Mouse (Mus musculus) midbrain, embryonic 11.5 days (tissue): ENCODE results near the gene Tmem150a. TPM values are rescaled to one million over a fixed set of nuclear protein-coding genes. Genes with fewer than 3 reads are reported as not detected.

Source experiments
- ATAC-seq: fragments of 200-750 bp; cut with Nextera tagmentation; 2 replicates; pipeline ENCODE4 v1.8.0; 2017; ENCODE audit warnings: moderate TSS enrichment, moderate library complexity; ENCODE audit not compliant: low FRiP score
- DNase-seq: peaks from one replicate; pipeline ENCODE4 v3.0.0; 2015; ENCODE audit warnings: low spot score; ENCODE audit errors: missing footprints
- H3K27ac ChIP-seq: fragments of 300-500 bp; sonication (generic); 2 replicates; pipeline ENCODE4 v1.5.1; 2014; ENCODE audit warnings: low read depth, low read length
- H3K27me3 ChIP-seq: fragments of 300-500 bp; sonication (generic); 2 replicates; pipeline ENCODE4 v1.6.1; 2014; ENCODE audit warnings: mild to moderate bottlenecking, low read length, moderate library complexity, mixed read lengths; ENCODE audit not compliant: control insufficient read depth, insufficient read depth
- H3K36me3 ChIP-seq: fragments of 300-500 bp; sonication (generic); 2 replicates; pipeline ENCODE4 v1.6.1; 2014; ENCODE audit warnings: mild to moderate bottlenecking, low read length, moderate library complexity, mixed read lengths; ENCODE audit not compliant: control insufficient read depth, insufficient read depth
- H3K4me1 ChIP-seq: fragments of 300-500 bp; sonication (generic); 2 replicates; pipeline ENCODE4 v1.6.1; 2014; ENCODE audit warnings: low read length; ENCODE audit not compliant: control insufficient read depth, insufficient read depth
- H3K4me2 ChIP-seq: fragments of 300-500 bp; sonication (generic); 2 replicates; pipeline ENCODE4 v1.6.1; 2014; ENCODE audit warnings: mild to moderate bottlenecking, moderate library complexity
- H3K4me3 ChIP-seq: fragments of 300-500 bp; sonication (generic); 2 replicates; pipeline ENCODE4 v1.5.1; 2014; ENCODE audit warnings: low read depth, low read length
- H3K9ac ChIP-seq: fragments of 300-500 bp; sonication (generic); 2 replicates; pipeline ENCODE4 v1.6.1; 2014; ENCODE audit warnings: low read length
- H3K9me3 ChIP-seq: fragments of 300-500 bp; sonication (generic); 2 replicates; pipeline ENCODE4 v1.6.1; 2016; ENCODE audit warnings: low read length; ENCODE audit not compliant: control insufficient read depth
- WGBS: fragments of 180-500 bp; shearing (Covaris S2); extraction: QIAGEN DNeasy Blood & Tissue Kit; methylation state at CpG from one replicate; pipeline ENCODE4 v1.1.7; 2014; 5-methylcytosine and 5-hydroxymethylcytosine counted together
- polyA plus RNA-seq: library from polyadenylated mRNA; unstranded; fragments of >200 nt; fragmentation: Nextera tagmentation; extraction: Ambion mirVana; gene quantifications from 2 replicates; pipeline ENCODE4 v1.2.1, GENCODE M21; 2014

Gene Tmem150a
- polyA plus RNA-seq, 1 experiment from 2014 or later: 6.2 TPM

DNA sequence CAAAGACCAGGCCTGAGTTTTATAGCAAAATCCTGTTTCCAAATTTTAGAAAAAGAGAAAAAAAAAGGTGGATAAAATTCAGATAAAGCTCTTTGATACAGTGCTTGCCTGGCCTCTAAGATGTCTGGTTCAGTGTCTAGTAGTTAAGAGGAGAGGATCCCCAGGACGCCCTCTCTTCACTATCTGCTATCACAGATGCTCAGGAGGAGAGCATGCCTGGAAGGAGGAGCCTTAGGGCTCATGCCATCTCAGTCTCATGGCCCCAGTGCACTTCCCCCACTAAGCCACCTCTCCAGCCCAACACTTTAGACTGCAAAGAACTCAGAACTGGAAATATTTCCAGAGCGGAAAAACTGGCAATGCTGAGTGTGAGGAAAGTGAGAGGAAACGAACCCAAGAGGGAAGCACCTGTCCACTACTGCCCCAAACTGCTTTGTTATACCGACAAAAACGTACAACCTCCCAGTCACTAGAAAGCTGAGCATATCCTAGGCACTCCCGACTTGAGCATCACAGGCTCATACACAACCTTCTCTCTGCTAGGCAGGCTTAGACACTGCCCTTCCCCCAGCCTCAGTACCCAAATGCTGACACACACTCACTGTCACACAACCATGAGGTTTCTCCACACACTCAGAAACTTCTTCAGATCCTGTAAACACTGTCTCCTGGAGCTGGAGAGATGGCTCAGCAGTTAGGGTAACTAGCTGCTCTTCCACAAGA, 31.3 kb upstream of the Tmem150a start:
- Histone ChIP-seq H3K36me3 (peaks cover 22% of the 10 kb centered on the region), H3K4me2 (no peak overlapping the region), H3K27me3 (no peaks in the 10 kb centered on the region), H3K4me1 (no peaks in the 10 kb centered on the region), H3K4me3 (no peak overlapping the region), H3K27ac (no peak overlapping the region), H3K9ac (no peak overlapping the region), H3K9me3 (no peaks in the 10 kb centered on the region)
- ATAC-seq: no peak
- DNase-seq: peak; percentile 26
- WGBS: 92% methylated on average over 6 of the region's 6 CpGs

DNA sequence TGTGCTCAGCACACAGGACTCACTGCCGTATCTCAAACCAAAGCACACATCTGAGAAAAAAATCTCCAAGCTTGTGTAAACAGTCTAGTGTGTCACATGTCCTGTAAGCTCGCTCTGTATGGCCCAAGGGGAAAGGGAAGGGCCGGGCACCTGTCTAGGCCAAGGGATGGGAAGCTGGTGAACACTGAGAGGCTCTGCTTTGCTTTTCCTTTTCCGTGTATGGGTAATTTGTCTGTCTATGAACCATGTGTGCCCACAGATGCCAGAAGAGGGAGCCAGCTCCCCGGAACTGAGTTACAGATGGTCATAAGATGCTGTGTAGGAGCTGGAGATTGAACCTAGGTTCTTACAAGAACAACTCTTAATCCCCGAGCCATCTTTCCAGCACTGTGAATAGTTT, 29.0 kb upstream of the Tmem150a start:
- H3K9me3 ChIP-seq: no peaks in the 10 kb centered on the region
- no peak overlapping the region for H3K4me2 ChIP-seq
- H3K27me3 ChIP-seq: no peaks in the 10 kb centered on the region
- H3K9ac ChIP-seq: no peak overlapping the region
- H3K36me3 ChIP-seq: peaks cover 16% of the 10 kb centered on the region; the same call in 1 of the 2 replicates
- DNase-seq (peak; percentile 26), ATAC-seq (no peak)
- WGBS: 80% methylated on average over 6 of the region's 6 CpGs
- no peaks in the 10 kb centered on the region for H3K4me1 ChIP-seq
- H3K4me3 ChIP-seq: no peak overlapping the region
- no peak overlapping the region for H3K27ac ChIP-seq

DNA sequence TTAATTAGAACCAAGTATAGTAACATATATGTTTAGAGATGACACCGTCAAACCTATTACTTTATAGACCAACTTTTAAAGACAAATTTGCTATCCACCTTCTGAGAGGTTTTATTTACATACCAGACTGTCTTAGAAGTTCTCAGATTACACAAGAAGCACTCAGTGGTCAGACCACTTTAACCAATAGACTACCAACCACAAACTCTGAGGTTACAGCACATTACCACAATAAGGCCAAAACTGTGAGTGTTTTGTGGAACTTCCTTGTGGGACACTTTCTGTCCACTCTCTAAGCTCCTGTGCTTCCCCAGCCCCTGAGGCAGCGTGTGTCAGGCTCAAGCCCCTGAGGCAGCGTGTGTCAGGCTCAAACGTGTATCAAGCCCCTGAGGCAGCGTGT, 26.2 kb upstream of the Tmem150a start:
- Histone ChIP-seq H3K4me3 (no peak overlapping the region), H3K36me3 (peaks cover 14% of the 10 kb centered on the region; the same call in 1 of the 2 replicates), H3K9me3 (no peaks in the 10 kb centered on the region), H3K9ac (no peak overlapping the region), H3K27me3 (no peaks in the 10 kb centered on the region), H3K4me2 (no peak overlapping the region), H3K4me1 (no peaks in the 10 kb centered on the region), H3K27ac (no peak overlapping the region)
- ATAC-seq: no peak
- WGBS: 92% methylated on average over 5 of the region's 5 CpGs
- peak; percentile 6 for DNase-seq

DNA sequence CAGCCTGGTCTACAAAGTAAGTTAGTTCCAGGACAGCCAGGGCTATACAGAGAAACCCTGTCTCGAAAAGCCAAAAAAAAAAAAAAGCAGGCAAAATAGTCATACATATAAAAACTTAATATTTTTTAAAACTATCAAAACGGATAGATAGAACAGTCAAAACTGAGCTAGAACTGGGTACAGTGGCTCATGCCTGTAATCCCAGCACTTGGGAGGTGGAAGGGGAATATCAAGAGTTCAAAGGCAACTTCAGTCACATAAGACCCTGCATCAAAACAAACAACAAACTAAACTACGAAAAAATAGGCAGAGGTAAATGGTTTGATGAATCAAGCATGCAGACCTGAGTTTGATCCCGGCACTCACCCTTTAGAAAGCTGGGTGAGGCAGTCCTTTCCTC, 25.1 kb upstream of the Tmem150a start:
- Histone ChIP-seq H3K9ac (no peak overlapping the region), H3K36me3 (peaks cover 13% of the 10 kb centered on the region; the same call in 1 of the 2 replicates), H3K9me3 (no peaks in the 10 kb centered on the region), H3K27ac (no peak overlapping the region), H3K4me2 (no peak overlapping the region), H3K4me3 (no peak overlapping the region), H3K27me3 (no peaks in the 10 kb centered on the region), H3K4me1 (no peaks in the 10 kb centered on the region)
- 93% methylated on average over 4 of the region's 4 CpGs for WGBS
- no peak for ATAC-seq
- peak; percentile 51 for DNase-seq

DNA sequence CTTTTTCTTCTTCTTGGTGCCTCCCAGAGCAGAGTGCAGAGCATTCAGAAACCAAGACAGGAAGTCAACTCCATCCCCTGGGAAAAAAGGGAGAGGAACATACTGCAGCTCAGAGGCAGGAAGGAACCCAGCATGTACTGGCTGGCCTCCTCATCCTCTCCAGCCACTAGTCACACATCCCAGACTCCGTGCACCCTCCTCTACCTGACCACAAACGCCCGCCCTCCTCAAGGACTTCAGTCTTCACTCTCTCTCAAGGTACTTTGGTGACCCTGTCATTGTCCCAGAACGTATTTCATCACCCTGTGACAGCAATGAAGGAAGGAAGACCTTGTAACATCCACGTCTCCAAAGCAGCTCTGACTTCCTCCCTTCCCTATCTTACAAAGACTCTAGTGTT, 22.1 kb upstream of the Tmem150a start:
- H3K36me3 ChIP-seq: peaks cover 28% of the 10 kb centered on the region; the same call in 1 of the 2 replicates
- H3K4me1 ChIP-seq: no peaks in the 10 kb centered on the region
- DNase-seq (no peak), ATAC-seq (no peak)
- no peak overlapping the region for H3K4me2 ChIP-seq
- 86% methylated on average over 5 of the region's 5 CpGs for WGBS
- no peaks in the 10 kb centered on the region for H3K27me3 ChIP-seq
- no peak overlapping the region for H3K27ac ChIP-seq
- H3K9me3 ChIP-seq: no peaks in the 10 kb centered on the region
- no peak overlapping the region for H3K9ac ChIP-seq
- no peak overlapping the region for H3K4me3 ChIP-seq

DNA sequence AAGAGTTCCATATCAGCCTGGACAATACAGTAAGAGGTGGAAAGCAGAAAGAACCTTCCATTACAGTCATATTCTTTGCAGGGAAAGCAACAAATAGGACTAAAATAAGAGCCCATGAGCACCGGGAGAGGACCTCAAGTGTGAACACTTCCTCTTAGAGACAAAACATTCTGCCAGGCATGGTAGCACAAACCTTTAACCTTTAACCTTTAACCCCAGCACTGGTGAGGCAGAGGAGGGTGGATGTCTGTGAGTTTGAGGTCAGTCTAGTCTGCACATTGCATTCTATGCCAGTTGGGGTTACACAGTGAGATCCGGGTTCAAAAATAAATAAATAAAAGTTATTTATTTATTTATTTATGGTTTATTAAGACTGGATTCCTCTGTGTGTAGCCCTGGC, 14.8 kb upstream of the Tmem150a start:
- 56% methylated on average over 2 of the region's 2 CpGs for WGBS
- ATAC-seq (no peak), DNase-seq (no peak)
- no peak overlapping the region for H3K4me2 ChIP-seq
- no peaks in the 10 kb centered on the region for H3K9me3 ChIP-seq
- H3K36me3 ChIP-seq: peaks cover 14% of the 10 kb centered on the region; the same call in 1 of the 2 replicates
- H3K4me3 ChIP-seq: no peak overlapping the region
- H3K4me1 ChIP-seq: peaks cover 12% of the 10 kb centered on the region
- H3K27ac ChIP-seq: no peak overlapping the region
- no peak overlapping the region for H3K9ac ChIP-seq
- H3K27me3 ChIP-seq: no peaks in the 10 kb centered on the region

DNA sequence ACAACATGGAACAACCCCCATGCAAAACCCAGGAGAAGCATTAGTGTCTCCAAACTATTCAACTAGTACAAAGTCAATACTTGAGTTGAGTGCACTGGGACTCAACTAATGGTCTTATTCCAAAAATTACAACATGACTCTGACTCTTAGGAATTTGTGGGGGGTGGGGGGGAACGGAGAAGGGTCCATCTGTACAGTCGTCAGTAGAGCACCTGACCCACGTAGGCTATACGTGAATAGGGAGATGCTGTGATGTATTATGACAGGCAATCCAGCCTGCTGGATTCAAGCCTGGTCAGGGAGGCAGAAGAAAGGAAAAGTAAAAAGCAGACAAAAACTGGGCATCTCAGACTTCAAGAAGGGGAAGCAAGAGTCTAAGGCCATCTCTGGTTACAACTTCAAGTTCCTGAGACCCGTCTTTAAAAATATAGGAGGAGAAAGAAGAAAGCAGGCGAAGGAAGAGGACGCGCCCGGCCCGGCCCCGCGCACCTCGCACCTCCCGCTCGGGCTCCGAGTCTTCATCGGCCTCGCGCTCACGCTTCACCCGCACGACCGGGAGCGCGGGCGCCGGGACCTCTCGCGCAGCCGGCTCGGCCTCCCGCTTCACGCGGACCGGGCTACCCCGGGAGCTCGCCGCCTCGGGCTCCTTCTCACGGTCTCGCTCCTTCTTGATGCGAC, 10.7 kb upstream of the Tmem150a start:
- Histone ChIP-seq H3K4me3 (peak overlapping the region; percentile 94), H3K27ac (no peak overlapping the region; the same call in 1 of the 2 replicates), H3K4me1 (peaks cover 21% of the 10 kb centered on the region), H3K9me3 (no peaks in the 10 kb centered on the region), H3K9ac (peak overlapping the region; percentile 88), H3K36me3 (peaks cover 2% of the 10 kb centered on the region; the same call in 1 of the 2 replicates), H3K27me3 (no peaks in the 10 kb centered on the region), H3K4me2 (peak overlapping the region; percentile 96)
- ATAC-seq (peak; percentile 47; the same call in 1 of the 2 replicates), DNase-seq (no peak)
- under 1% methylated on average over 42 of the region's 42 CpGs for WGBS

DNA sequence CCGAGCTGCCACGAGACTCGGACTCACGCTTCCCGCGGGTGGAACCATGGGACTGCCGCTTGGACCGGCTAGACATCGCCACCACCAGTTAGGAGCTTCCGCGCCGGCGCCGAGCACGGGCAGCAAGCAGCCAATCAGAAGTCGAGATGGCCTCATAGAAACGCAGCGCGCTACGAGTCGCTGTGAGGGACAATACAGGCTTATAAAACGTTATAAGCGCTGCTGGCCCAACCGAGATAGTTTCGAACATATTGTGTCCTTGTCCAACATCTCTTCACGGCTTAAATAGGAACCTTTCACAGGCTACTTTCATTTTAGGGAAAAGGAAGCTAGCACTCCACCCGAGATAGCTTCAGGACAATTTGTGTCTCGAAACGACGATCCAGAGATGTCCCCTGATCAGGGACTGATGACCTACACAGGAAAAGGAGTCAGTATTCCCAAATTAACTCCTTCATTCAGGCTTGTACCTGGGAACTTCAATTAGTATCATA, 10.1 kb upstream of the Tmem150a start, which contains the start of gene Usp39:
Gene Usp39, minus strand, starts transcription at position 111 of the 494 bp plus-strand sequence.
- WGBS: under 1% methylated on average over 30 of the region's 30 CpGs

DNA sequence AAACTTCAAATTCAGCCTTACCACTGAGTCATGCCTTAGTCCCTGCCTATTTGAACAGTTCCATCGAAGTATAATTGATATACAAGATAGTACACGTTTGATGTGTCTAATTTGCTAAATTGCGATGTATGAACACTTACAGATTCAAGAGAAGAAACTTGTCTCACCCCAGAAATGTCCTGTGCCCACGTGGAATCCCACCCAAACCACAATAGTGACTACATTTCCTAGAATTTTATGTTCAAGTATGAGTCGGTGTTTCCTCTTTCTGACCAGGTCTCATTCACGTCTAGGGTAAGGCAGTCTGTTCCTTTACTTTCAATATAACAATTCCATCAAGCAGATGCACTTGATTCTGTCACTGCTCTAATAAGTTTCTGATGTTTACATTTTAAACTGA, 9.6 kb upstream of the Tmem150a start:
- H3K27ac ChIP-seq: no peak overlapping the region; the same call in 1 of the 2 replicates
- no peaks in the 10 kb centered on the region for H3K27me3 ChIP-seq
- H3K4me2 ChIP-seq: peak overlapping the region; percentile 96
- DNase-seq (no peak), ATAC-seq (0 out of 2 replicates have a peak, but pooled peaks have one; percentile 4)
- WGBS: 47% methylated on average over 6 of the region's 6 CpGs
- H3K9ac ChIP-seq: peak overlapping the region; percentile 88; the same call in 1 of the 2 replicates
- H3K9me3 ChIP-seq: no peaks in the 10 kb centered on the region
- H3K4me1 ChIP-seq: peaks cover 21% of the 10 kb centered on the region
- H3K36me3 ChIP-seq: peaks cover 2% of the 10 kb centered on the region; the same call in 1 of the 2 replicates
- peak overlapping the region; percentile 94 for H3K4me3 ChIP-seq

More for the DNA sequence above, 10.1 kb upstream of the Tmem150a start, which contains the start of gene Usp39:
- Histone ChIP-seq H3K27ac (no peak within 1 kb of the TSS; the same call in 1 of the 2 replicates), H3K9ac (peak within 1 kb of the TSS; percentile 88), H3K4me1 (peaks cover 21% of the 10 kb centered on the region), H3K27me3 (no peaks in the 10 kb centered on the region), H3K9me3 (no peaks in the 10 kb centered on the region), H3K4me2 (peak within 1 kb of the TSS; percentile 96), H3K36me3 (peaks cover 2% of the 10 kb centered on the region; the same call in 1 of the 2 replicates), H3K4me3 (peak within 1 kb of the TSS; percentile 94)
- DNase-seq (peak; percentile 98), ATAC-seq (peak; percentile 88)
